Mouse (Mus musculus) lung, postnatal 10 days (tissue): Measurements from ENCODE around the gene Slc24a3.
A peak's percentile ranks its signal among the peaks of the same experiment; 100 is the strongest.

ENCODE experiments used
- DNase-seq: peaks from one replicate; pipeline ENCODE4 v3.0.0; 2021

The Slc24a3 gene

GRCm38 (mm10) chr2:145640255-145640984 lies 472.9 kb downstream of the Slc24a3 start:
- no peak for DNase-seq

- peak; percentile 22 for DNase-seq
Observed at GRCm38 (mm10) chr2:145655373-145655960, 487.9 kb downstream of the Slc24a3 start.

- no peak for DNase-seq
Observed at GRCm38 (mm10) chr2:145656121-145656520, 488.6 kb downstream of the Slc24a3 start.

- no peak for DNase-seq
Observed at GRCm38 (mm10) chr2:145656716-145657115, 489.2 kb downstream of the Slc24a3 start.

GRCm38 (mm10) chr2:145661242-145661641 lies 493.7 kb downstream of the Slc24a3 start:
- DNase-seq = no peak

GRCm38 (mm10) chr2:145663899-145664298 lies 496.3 kb downstream of the Slc24a3 start:
- DNase-seq = no peak

GRCm38 (mm10) chr2:145664311-145664710 lies 496.8 kb downstream of the Slc24a3 start:
- DNase-seq = no peak

- no peak for DNase-seq
Observed at GRCm38 (mm10) chr2:145668135-145668534, 500.6 kb downstream of the Slc24a3 start.

GRCm38 (mm10) chr2:145670131-145670530 lies 502.6 kb downstream of the Slc24a3 start:
- no peak for DNase-seq

GRCm38 (mm10) chr2:145674496-145675141 lies 507.1 kb downstream of the Slc24a3 start:
- no peak for DNase-seq

- peak; percentile 92 for DNase-seq
Observed at GRCm38 (mm10) chr2:145675142-145675755, 507.7 kb downstream of the Slc24a3 start, which contains the start of gene Rin2. Gene Rin2, plus strand, starts transcription at chr2:145675215.

- peak; percentile 70 for DNase-seq
Observed at GRCm38 (mm10) chr2:145675756-145676543, 508.4 kb downstream of the Slc24a3 start.

GRCm38 (mm10) chr2:145676544-145676925 lies 509.0 kb downstream of the Slc24a3 start:
- DNase-seq = peak; percentile 49

- no peak for DNase-seq
Observed at GRCm38 (mm10) chr2:145676936-145677335, 509.4 kb downstream of the Slc24a3 start.

- DNase-seq = no peak
Observed at GRCm38 (mm10) chr2:145680141-145680540, 512.6 kb downstream of the Slc24a3 start.

- DNase-seq = no peak
Observed at GRCm38 (mm10) chr2:145680762-145681161, 513.2 kb downstream of the Slc24a3 start.

GRCm38 (mm10) chr2:145681626-145682025 lies 514.1 kb downstream of the Slc24a3 start:
- DNase-seq = no peak

- no peak for DNase-seq
Observed at GRCm38 (mm10) chr2:145682924-145683323, 515.4 kb downstream of the Slc24a3 start.

- DNase-seq = peak; percentile 69
Observed at GRCm38 (mm10) chr2:145683536-145683935, 516.0 kb downstream of the Slc24a3 start.

GRCm38 (mm10) chr2:145684151-145684550 lies 516.6 kb downstream of the Slc24a3 start:
- DNase-seq = no peak

GRCm38 (mm10) chr2:145684891-145685290 lies 517.3 kb downstream of the Slc24a3 start:
- no peak for DNase-seq

- no peak for DNase-seq
Observed at GRCm38 (mm10) chr2:145686017-145686416, 518.5 kb downstream of the Slc24a3 start.
